Mouse (Mus musculus) urinary bladder, postnatal 10 days (tissue): Measurements from ENCODE around the gene Plekhd1.
A peak's percentile ranks its signal among the peaks of the same experiment; 100 is the strongest.

Experiments used
- DNase-seq: peaks from one replicate; pipeline ENCODE4 v3.0.0; 2022; ENCODE audit warnings: low spot score

Gene Plekhd1

GRCm38 (mm10) chr12:80757751-80758558, 65.6 kb downstream of the Plekhd1 start:
- no peak for DNase-seq

DNA sequence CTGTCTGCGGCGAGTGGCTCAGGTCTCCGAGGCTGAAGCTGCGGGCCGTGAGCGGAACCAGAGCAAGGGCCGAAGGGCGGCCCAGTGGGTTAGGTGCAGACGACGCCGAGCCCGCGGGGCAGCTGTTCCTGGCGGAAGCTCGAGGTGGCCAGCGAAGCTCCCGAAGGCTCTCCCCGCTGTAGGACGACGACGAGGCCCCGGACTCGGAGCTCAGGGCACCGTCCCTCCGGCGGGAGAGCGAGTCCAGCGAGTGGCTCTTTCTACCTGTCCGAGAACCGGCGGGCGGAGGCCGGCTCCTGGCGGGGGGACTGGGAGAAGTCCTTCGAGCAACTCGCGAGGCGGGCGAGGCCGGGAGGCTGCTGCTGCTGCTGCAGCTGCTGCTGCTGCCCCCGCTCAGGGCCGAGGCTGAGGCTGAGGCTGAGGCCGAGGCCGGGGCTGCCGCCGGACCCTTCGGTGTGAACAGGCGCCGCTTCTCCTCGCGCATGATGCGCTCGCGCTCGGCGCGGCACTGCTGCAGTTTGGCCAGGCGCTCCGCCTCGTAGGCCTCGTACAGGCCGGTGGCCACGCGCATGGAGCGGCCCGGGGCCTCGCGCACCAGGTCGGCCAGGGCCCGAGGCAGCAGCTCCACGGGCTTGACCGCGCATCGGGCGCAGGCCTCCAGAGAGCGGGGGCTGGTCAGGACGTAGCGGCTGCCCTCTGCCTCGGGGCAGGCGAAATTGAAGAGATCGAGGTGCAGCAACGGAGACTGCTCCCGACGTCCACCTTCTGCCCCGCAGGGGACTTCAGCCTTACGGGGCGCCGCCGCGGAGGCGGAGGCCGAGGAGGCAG, 66.4 kb downstream of the Plekhd1 start:
- no peak for DNase-seq

DNA sequence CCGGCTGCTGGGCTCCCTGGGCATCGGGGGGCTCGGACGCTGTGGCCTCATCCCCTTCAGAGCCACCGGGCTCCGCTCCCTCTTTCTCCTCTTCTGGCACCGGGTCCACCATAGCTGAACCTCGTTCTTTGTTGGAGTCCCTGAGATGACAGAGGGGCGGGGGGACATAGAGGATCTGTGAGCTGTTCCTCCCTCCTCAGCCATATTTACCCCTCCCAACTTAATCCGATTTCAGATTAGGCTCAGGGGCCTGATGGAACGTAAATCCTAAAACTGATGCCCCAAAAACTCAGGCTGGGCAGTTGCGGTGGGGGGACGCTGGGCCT, 67.0 kb downstream of the Plekhd1 start:
- DNase-seq, result no peak

GRCm38 (mm10) chr12:80759713-80760395, 67.5 kb downstream of the Plekhd1 start:
- DNase-seq, result no peak

DNA sequence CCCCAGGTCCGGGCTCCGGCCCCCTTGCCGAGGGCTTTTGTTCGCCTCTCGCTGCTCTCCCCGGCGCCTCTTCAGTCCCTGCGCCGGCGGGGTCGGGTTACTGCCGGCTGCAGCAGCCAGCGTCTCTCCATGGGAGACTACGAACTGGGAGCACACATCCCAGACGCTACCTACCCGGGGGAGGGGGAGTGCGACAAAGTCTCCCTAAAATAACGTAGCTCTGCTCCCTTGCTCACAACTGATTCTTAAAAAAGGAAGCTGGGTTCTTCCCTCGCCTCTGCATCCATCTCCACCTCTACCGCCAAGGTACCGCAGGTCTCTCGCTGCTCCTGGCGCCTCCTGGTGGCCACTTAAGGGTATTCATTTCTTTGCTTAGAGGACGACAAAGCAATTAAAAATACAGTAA, 68.0 kb downstream of the Plekhd1 start, which contains the start of gene Ccdc177:
Gene Ccdc177 (minus strand): TSS at position 292 of the 406 bp plus-strand sequence.
- DNase-seq, result peak; percentile 35

DNA sequence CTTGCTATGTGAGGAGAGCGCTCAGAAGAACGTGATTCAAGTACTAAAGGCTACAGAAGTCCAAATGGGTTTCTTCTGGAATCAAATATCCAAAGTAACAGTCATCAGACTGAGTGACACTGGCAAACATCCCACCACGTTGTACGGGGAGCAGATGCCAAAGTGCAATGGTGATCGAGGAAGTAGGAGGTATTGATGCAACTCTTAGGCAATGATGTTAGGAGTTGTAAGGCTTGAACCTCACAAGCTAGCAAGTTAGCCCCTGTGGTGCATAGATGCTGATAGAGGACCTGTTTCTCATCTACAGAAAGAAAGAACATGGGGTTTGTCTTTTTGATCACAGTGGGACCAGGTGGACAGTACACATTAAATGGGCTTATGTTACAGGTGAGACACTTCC, 70.6 kb downstream of the Plekhd1 start:
- DNase-seq, result no peak

- no peak for DNase-seq
Observed at GRCm38 (mm10) chr12:80764116-80764515, 71.7 kb downstream of the Plekhd1 start.

GRCm38 (mm10) chr12:80769697-80770096, 77.3 kb downstream of the Plekhd1 start:
- DNase-seq, result peak; percentile 29
